Mouse (Mus musculus): ENCODE results near the gene Vangl1.

The Vangl1 gene

DNA sequence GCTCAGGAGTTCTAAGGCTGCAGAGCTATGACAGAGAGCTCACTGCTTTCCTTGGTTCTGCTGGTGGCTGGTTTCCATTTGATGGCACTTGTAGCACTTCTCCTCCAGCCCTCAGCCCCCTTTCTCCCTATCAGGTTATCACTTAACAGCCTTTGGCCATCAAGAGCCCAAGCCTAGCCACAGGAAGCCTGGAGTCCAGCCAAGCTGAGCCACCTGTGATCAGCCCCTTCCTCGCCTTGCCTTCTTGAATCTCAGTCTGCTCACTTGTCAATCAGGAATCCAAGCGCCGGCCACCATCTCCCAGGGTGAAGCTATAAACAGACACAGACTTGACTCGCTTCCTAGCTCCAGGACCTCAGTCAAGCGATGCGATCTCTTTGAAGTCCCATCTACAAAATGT lies 6.0 kb downstream of the Vangl1 start:
- no peak for DNase-seq (ENCODE audit: low spot score in 2 of 2)

DNA sequence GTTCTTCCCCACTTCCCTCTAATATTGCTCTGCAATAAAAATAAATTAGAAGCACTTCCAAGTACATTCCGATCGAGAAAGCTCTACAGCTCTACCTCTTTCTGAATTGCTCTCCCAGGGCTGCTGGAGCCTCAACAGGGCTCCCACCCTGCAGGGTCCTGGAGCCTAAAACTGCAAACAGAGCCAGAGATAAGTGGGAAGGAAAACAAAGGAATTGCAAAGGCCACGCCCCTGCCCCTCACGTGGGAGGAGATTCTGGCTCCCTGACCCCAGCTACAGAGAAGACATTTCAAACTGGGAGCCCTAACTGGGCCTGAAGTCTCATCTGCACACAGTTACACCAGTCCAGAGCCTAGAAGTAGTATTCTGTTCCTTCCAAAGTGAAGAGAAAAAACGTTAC lies 6.7 kb downstream of the Vangl1 start:
- DNase-seq (ENCODE audit: low spot score in 2 of 2) = no peak

DNA sequence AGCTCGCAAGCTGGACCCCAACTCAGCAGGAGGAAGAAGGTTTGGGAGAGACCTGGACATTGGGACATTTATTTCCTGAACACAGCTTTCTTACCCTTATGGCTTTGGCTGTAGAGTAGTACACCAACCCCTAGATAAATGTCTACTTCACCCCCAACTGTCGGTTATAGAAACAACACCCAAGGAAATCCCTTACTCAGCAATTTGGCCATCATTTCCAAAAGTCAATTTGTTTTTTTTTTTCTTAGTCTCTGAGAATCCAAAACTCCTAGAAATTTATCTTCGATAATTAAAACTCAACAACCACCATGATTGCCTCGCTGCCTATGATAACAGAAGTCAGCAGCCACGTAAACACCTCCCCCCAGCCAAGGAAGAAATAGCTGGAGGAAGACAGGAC lies 7.3 kb downstream of the Vangl1 start:
- no peak for DNase-seq (ENCODE audit: low spot score in 2 of 2)

DNA sequence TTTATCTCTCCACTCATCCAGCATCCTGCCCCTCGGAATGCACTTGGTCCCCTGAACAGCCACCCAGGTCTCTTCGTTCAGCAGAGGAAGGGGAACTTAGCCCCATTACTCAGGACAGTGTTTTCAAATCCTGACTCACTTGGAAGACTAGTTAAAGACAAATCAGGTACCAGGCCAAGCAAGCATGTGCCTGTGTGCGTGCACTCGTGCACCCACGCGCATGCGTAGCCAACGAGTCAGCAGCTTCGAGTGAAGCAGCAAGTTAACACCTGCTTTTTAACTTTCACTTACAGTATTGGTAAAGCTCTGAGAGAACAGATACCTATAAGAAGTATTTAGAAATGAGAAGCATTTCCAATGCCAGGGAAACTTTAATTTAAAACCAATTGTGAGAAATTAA lies 8.3 kb downstream of the Vangl1 start:
- DNase-seq (ENCODE audit: low spot score in 2 of 2) = no peak

DNA sequence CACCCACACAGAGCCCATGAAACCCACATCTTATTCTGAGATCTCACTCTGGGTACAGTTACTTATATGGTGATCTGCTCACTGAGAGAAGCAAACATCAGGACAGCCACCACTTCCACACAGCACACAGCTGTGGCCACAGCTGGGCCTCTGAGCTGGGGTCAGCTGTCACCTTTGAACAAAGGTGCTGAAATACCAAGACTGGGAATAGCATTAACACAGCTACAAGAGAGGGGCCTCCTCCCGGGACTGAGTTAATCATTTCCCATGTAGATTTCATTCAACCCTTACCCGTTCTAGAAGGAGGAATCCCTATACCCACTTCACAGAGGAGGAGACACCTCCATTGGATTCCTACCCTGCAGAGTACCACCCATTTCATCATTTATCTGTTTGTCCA lies 8.7 kb downstream of the Vangl1 start:
- DNase-seq (ENCODE audit: low spot score in 2 of 2) = no peak

DNA sequence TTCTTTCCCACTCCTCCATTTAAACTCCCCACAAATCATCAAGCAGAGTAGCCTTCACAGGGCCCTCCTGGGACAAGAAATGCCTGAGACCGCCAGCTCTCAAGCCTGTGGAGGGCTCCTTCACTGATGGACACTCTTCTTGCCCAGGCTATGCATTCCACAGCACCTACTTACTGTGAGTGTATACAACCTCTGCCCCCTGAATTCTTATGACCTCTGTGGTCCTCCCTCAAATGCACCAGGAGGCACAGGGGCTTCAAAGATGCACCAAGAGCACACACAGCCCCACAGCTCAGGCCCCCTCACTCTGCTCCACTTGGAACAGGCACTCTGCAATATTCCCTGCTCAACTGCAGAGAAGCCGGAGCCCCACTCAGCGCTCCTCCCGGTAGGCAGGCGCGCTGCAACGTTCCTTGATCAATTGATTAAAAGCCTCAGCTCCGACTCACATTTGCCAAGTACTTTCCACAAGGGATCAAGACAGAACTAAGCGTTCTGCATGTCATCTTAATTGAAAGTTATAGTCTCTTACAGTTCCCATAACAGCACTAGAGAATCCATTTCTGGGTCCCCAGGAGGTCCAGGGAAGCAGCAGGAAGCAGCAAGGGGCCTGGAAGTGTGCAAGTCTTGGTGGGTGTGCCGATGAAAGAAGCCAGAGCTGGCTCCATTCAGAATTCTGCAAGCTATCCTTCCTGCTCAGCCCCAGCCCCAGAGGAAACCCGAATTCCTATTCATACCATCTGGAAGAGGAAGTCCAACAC lies 10.0 kb downstream of the Vangl1 start:
- DNase-seq (ENCODE audit: low spot score in 2 of 2) = no peak

DNA sequence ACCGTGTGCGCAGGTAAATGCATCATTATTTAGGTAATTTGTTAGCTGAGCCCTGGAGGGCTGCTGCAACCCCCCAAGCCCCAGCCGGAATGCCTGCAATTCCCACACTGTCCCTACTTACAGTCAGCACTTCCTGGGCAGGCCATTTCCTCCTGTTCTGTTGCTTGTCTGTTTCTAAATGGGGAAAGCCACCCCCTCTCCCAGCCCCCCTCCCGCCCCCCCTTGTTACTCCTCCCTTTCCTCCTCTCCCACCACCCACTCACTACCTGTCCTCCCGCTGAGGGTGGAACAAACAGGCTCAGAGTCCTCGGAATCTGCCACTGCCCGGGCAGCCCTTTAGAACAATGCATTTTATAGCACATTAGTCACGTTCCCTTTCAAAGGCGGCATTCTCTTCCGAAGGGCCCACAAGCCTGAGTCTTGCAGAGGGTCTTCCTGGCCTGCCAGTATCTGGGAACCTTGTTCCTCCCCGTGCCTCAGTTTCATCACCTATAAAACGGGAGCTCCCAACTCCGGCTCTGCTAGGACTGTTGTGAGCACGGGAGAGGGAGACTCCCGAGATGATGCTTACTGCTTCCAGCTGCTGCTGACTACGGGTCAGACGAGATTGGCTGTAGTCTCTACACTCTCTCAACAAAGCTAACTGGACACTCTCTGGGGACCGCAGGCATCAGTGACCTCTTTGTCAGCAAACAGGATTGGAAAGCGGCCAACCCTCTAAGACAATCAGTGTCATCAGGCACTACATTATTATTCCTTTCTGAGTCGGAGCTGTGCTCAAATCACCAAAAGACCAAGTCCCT lies 10.8 kb downstream of the Vangl1 start:
- DNase-seq (ENCODE audit: low spot score in 2 of 2) = no peak

DNA sequence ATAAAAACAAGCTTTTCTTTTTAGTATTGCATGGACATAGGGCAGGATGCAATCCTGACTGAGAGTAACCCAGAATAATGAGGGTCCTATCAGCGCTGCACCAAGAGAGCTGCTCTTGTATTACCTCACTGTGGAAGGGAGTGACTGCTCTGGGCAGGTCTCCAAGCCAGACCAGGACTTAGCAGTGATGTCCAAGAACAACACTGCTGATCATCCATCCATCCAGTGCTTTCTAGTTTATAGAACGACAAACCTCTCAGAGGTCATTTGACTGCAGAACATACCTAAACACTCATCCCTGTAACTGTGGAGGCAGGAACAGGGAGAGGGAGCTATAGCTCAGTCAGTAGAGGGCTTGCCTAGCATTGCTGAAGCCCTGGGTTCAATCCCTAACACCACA lies 11.9 kb downstream of the Vangl1 start:
- no peak for DNase-seq (ENCODE audit: low spot score in 2 of 2)

DNA sequence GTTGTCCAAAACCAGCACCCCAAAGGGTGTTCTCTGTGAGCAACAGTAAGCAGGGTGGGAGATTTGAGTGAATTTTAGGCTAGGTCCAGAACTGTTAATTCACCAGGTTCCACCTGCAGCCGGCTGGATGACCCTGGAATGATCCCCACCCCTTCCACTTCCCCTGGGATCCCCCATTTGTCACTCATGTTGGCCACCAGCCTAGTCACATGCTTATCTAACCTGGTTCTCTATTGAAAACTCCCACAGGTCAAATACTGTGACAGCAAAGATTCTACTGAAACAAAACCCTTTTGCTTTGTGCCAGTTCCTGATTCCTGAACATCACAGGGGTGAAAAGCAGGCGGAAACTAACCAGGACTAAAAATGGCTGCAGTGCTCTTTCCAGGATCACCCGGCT lies 12.9 kb downstream of the Vangl1 start:
- no peak for DNase-seq (ENCODE audit: low spot score in 2 of 2)

DNA sequence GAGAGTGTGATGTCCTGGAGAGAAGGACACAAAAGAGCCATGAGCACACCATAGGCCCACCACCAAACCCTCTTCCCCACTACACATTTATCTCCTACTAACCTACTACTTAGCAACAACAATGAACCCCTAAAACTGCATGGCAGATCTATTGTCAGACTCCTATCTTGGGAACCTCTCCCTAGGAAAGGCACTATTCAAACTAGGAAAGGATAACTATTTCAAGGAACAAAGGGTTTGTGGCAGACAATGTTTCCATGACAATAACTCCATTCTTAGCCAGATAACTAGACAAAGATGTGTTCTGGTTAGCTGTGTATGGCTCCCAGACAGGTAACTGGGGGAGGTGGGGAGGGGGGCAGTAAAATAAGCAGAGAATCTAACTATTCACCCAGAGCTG lies 13.9 kb downstream of the Vangl1 start:
- no peak for DNase-seq (ENCODE audit: low spot score in 2 of 2)

DNA sequence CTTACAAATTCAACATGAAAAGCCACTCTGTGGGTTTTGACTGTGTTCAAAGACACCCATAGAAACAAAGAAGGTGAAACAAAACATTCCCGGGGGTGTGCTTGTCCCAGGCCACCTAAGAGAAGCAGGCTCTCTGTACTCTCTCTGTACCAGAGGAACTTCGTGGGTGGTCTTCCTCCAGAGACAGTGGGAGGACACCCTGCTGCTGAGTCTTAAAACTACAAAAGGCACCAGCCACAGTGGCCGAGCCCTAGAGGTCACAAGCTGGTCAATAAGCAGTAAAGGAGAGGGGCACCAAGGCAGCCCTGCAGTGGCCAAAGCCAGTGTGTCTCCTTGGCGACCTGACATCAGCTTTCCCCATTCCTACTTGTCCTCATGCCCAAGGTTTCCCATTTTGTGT lies 14.5 kb downstream of the Vangl1 start:
- DNase-seq (ENCODE audit: low spot score in 2 of 2) = no peak

DNA sequence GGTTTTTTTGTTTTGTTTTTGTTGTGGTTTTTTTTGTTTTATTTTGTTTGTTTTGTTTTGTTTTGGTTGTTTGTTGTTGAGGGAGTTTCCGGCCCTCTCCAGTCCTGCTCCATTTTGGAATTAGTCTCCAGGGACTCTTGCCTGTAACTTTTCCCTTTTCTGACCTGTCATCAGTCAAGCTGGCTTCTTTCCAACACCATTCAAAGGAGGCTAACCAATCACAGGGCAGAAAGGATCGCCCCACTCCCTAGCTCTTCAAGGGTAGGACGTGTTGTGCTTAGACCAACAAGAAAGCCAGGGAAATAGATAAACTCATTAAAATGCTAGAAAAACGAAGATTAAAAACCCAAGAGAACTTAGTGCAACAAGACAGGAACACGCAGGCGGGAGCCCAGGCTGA lies 15.5 kb downstream of the Vangl1 start:
- no peak for DNase-seq (ENCODE audit: low spot score in 2 of 2)

DNA sequence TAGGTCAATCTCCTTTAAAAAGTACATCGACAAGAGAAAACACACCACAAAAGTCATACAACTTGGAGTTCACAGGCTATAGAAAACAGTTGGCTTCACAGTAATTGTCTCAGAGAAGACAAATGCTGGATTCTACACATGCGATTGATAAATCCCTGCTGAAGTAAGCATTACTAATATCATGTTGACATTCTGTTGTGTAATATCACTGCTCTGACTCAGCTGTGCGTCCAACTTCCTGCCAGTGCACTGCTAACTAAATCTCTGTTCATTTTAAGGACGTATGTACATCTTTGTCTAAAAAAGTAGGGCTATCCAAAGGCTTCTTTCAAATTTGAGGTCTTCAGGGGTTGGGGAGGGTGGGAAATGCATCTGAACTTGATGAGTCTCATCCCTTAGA lies 17.1 kb downstream of the Vangl1 start:
- no peak for DNase-seq (ENCODE audit: low spot score in 2 of 2)

DNA sequence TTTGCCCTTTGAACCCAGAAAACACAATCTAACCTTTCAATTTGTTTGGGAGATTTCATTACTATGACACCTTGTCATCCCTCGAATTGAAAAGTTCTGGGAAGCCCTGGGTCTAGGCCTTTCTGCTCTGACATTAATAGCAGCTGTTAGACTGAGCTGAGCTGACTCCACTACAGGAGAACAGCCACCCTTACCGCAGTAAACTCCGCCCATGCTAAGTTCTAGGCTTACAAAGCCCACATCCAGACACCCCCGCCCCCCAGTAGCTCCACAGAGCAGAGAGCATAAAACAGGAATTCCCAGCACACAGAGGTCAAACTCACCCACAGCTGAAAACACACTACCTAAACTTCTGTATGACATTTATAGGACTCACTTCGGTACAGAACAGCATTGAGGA lies 19.8 kb downstream of the Vangl1 start:
- DNase-seq (ENCODE audit: low spot score in 2 of 2) = no peak

DNA sequence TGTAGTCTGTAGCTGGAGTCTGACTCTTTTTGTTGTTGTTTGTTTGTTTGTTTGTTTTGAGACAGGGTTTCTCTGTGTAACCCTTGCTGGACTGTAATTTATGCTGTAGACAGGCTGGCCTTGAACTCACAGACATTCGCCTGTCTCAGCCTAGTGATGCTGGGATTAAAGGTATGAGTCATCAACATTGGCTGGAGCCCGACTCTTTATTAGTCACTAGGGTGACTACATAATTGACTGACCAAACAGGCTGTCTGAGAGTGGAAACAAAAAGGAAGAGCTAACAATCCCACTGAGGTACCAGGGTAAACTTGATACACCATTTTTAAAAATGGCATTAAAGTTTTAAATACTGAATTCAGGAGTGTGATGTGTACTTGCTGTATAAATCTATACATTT lies 21.9 kb downstream of the Vangl1 start:
- no peak for DNase-seq (ENCODE audit: low spot score in 2 of 2)

DNA sequence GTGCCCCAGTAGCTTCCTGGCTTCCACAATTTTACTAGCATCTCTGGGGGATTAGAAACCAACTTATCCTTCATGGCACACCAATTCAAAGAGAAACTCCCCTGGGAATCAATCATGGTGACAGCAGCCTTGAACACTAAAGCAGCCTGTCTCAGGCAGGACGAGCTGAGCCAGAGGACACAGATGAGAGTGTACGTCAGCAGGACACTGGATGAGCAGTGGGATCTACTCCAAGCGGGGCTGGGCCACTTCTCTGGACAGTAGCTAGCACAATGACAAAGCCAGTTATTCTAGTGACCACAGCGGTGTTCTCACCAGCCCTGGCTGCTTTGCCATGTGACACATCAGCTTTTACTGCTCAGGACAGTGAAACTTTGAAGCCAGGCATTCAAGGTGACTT lies 23.3 kb downstream of the Vangl1 start:
- DNase-seq (ENCODE audit: low spot score in 2 of 2) = no peak

DNA sequence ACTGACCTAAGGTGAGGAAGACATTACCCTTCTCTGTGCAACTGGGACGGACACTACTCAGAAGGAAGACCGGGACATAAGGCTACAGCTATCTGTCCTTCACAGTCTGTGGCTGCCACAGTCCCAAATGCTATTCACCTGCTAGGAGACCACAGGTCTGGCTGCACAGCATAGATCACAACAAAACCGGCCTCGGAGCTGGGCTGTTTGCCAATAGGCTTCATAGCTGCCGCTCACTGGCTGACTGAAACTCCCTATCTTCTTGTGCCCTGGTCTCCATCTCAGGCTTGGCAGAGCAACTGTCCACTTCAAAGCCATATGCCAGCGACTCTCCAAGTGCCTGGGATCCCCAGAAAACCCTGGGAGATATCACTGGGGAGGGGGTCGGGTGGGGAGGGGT lies 23.7 kb downstream of the Vangl1 start:
- DNase-seq (ENCODE audit: low spot score in 2 of 2) = no peak

DNA sequence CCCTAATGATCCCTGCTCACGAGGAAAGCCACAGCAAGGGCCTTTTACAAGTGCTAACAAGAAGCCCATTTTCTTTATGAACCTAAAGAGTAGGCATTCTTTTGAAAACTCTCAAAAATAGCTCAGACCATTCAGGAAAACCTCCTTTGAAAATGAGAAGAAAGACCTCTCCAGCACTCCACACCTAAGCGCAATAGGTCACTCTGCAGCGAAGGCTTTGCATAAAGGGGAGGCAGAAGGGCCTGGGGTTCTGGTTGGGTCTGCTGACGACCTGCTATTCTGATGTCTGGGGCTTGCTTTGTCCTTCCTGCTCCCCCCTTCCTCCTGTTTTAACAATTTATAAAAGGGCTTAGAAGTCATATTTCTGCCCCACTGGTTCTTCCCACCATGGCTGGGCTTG lies 24.6 kb downstream of the Vangl1 start:
- DNase-seq (ENCODE audit: low spot score in 2 of 2) = no peak

DNA sequence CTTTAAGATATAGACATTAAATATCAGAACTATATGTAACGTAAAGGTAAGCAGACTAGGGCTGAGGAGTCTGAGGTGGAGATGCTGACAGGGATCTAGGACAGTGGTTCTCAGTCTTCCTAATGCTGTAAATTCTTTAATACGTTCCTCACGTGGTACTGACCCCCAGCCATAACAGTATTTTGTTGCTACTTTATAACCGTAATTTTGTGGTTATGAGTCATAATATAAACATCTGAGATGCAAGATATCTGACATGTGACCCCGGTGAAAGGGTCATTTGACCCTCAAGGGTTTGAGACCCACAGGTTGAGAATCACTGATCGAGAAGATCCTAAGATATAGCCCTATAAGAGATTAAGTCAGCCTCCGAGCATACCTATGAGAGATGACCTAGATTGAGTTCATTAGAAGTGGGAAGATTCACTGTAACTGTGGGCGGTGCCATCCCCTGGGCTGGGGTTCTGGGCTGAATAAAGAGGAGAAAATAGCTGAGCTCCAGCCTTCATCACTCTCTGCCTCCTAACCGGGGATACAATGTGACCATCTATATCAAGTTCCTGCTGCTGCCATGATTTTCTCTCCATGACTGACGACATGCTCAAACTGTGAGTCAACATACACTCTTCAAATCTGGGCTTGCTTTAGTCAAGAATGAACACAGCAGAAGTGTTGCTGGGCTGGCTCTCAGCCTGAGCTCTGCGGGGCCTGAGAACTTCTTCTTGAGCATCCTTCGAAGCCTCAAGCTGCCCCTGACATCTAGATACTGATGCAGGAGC lies 26.5 kb downstream of the Vangl1 start:
- DNase-seq (ENCODE audit: low spot score in 2 of 2) = no peak

DNA sequence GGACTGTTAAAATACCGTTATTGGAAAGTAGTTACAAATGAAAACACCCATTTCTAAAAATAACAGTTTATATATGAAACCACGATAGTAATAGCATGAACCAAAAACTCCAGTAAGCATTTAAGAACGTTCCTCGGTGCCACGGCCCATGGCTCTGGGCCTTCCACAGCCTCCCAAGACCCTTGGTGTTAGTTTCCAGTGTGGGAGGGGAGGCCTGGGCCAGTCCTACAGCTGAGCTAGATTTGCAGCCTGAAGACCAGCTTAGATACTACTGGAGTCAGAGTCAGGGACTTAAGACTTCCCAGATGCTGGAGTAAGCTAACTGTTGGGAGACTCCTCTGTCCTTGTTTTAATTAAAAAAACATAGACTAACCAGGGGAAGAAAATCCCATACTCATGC lies 28.4 kb downstream of the Vangl1 start:
- DNase-seq (ENCODE audit: low spot score in 2 of 2) = no peak

DNA sequence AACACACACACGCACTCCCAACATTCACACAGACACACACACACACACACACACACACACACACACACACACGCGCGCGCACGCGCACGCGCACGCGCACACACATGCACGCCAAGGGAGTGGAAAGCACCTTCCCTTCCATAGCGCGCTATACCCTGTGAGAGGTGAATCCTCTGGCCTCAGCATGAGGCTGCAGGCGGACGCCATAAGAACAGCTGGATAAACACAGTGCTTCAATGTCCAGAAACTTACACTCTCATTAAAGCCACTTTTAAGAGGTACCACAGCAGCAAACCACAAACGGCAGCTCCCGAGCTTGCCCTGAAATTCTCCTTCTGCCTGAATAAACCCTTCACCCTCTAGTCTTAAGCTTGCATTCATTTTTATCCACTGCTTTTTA lies 28.8 kb downstream of the Vangl1 start:
- DNase-seq (ENCODE audit: low spot score in 2 of 2) = no peak

DNA sequence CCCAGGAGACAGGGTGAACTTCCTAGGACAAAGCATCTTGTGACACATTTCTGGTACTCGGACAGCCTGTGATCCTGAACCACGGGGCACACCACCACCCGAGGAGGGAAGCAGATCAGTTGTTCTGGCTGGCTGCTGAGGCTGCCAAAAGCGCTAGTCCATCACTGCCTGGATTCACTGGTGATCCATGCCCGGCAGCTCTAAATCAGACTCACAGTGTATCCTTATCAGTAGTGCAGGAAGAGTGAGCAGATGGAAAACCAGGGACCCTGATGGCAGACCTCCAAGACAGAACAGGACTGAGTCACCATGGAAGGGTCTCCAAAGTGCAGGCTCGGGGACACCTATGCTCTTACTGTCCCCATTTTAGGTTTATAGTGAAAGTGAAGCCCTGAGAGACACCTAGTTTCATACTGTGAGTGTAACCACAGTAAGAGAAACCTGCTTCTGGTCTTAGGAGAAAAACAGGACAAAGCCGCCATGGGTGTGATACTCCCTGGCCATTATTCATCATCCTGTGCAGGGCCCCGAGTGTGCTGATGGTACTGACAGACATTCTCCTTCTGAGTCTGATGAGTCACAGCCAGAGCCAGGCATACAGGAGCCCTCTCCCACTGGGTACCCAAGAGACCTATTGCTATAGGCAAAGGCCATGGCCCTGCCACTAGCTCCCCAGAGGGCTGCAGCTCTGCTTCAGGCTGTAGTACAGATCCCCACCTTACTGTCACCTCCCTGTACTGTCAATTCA lies 30.2 kb downstream of the Vangl1 start:
- no peak for DNase-seq (ENCODE audit: low spot score in 2 of 2)
